Mouse (Mus musculus): ENCODE results near the gene Atp6v1e1.

- no peak for TF ChIP-seq MAX (IDR thresholded peaks at IDR 0.05; ENCODE audit: low read depth)
- no peak for TF ChIP-seq POLR2A (IDR thresholded peaks at IDR 0.05; ENCODE audit: insufficient read length, low read depth)
- TF ChIP-seq E2F4 (IDR thresholded peaks at IDR 0.05; ENCODE audit: insufficient read depth), result no peak
- TF ChIP-seq POLR2AphosphoS2 (IDR thresholded peaks at IDR 0.05; ENCODE audit: insufficient read length, low read depth), result no peak
- TF ChIP-seq MYOG (IDR thresholded peaks at IDR 0.05; ENCODE audit: control insufficient read depth in 1 of 3, insufficient read depth in 1 of 3, insufficient read length in 2 of 3, low read depth in 2 of 3), result no peak
- no peak for TF ChIP-seq USF1 (IDR thresholded peaks at IDR 0.05; ENCODE audit: low read depth)
- no peak for TF ChIP-seq SRF (IDR thresholded peaks at IDR 0.05; ENCODE audit: control insufficient read depth, insufficient read length, low read depth)
- no peak for TF ChIP-seq REST (IDR thresholded peaks at IDR 0.05; ENCODE audit: insufficient read depth, insufficient read length)
- no peak for TF ChIP-seq CEBPB (IDR thresholded peaks at IDR 0.05; ENCODE audit: insufficient read depth, poor library complexity, severe bottlenecking)
- no peak for TF ChIP-seq TCF3 (IDR thresholded peaks at IDR 0.05; ENCODE audit: insufficient read length, low read depth)
- TF ChIP-seq TCF12 (IDR thresholded peaks at IDR 0.05; ENCODE audit: insufficient read depth, poor library complexity, severe bottlenecking), result no peak
- no peak for TF ChIP-seq MYOD1 (IDR thresholded peaks at IDR 0.05; ENCODE audit: control insufficient read depth in 1 of 3, insufficient read length in 2 of 3, low read depth in 2 of 3)
These were observed 38.2 kb downstream of the Atp6v1e1 start for GRCm38 (mm10) chr6:120784351-120784750.
